Mouse (Mus musculus) embryonic facial prominence, embryonic 15.5 days (tissue): Measurements from ENCODE around the gene Nckap5. TPM values are rescaled to one million over a fixed set of nuclear protein-coding genes. Genes with fewer than 3 reads are reported as not detected.

Experiments
- ATAC-seq: fragments of 200-750 bp; cut with Nextera tagmentation; 2 replicates; pipeline ENCODE4 v1.8.0; 2017; ENCODE audit warnings: low read depth, moderate TSS enrichment; ENCODE audit not compliant: insufficient number of reproducible peaks, low FRiP score, low TSS enrichment
- H3K27ac ChIP-seq: fragments of 300-500 bp; sonication (generic); replicated peaks from 2 replicates; pipeline ENCODE4 v1.5.1; 2015; ENCODE audit warnings: mild to moderate bottlenecking, inconsistent platforms
- H3K27me3 ChIP-seq: fragments of 300-500 bp; sonication (generic); 2 replicates; pipeline ENCODE4 v1.6.1; 2015; ENCODE audit warnings: inconsistent platforms
- H3K36me3 ChIP-seq: fragments of 300-500 bp; sonication (generic); 2 replicates; pipeline ENCODE4 v1.6.1; 2015; ENCODE audit warnings: mild to moderate bottlenecking, inconsistent platforms
- H3K4me1 ChIP-seq: fragments of 300-500 bp; sonication (generic); 2 replicates; pipeline ENCODE4 v1.6.1; 2015; ENCODE audit warnings: inconsistent platforms
- H3K4me2 ChIP-seq: fragments of 300-500 bp; sonication (generic); replicated peaks from 2 replicates; pipeline ENCODE4 v1.6.1; 2015; ENCODE audit warnings: mild to moderate bottlenecking, inconsistent platforms
- H3K4me3 ChIP-seq: fragments of 300-500 bp; sonication (generic); replicated peaks from 2 replicates; pipeline ENCODE4 v1.5.1; 2015; ENCODE audit warnings: mild to moderate bottlenecking, inconsistent platforms
- H3K9ac ChIP-seq: fragments of 300-500 bp; sonication (generic); 2 replicates; pipeline ENCODE4 v1.6.1; 2015; ENCODE audit warnings: inconsistent platforms
- H3K9me3 ChIP-seq: fragments of 300-500 bp; sonication (generic); replicated peaks from 2 replicates; pipeline ENCODE4 v1.6.1; 2016; ENCODE audit warnings: inconsistent platforms
- WGBS: fragments of 180-500 bp; shearing (Covaris S2); methylation state at CpG from one replicate; pipeline ENCODE4 v1.1.7; 2015; 5-methylcytosine and 5-hydroxymethylcytosine counted together
- polyA plus RNA-seq: library from polyadenylated mRNA; unstranded; fragments of >200 nt; fragmentation: Nextera tagmentation; extraction: Ambion mirVana; gene quantifications from 2 replicates; pipeline ENCODE4 v1.2.1, GENCODE M21; 2015

Nckap5 gene
- polyA plus RNA-seq, 1 experiment from 2014 or later = 9.8 TPM

GRCm38 (mm10) chr1:126590911-126591310 is 239.7 kb downstream of the Nckap5 start:
- no peaks in the 10 kb centered on the region for H3K9me3 ChIP-seq
- WGBS = 62% methylated on average over 3 of the region's 3 CpGs
- no peak overlapping the region for H3K9ac ChIP-seq
- no peak overlapping the region for H3K27ac ChIP-seq
- H3K27me3 ChIP-seq = no peaks in the 10 kb centered on the region
- no peak overlapping the region for H3K4me2 ChIP-seq
- peaks cover 8% of the 10 kb centered on the region for H3K4me1 ChIP-seq
- no peaks in the 10 kb centered on the region for H3K36me3 ChIP-seq
- no peak for ATAC-seq
- no peak overlapping the region for H3K4me3 ChIP-seq

- H3K27me3 ChIP-seq = no peaks in the 10 kb centered on the region
- H3K4me1 ChIP-seq = no peaks in the 10 kb centered on the region
- H3K9ac ChIP-seq = no peak overlapping the region
- H3K4me2 ChIP-seq = no peak overlapping the region
- no peak overlapping the region for H3K27ac ChIP-seq
- no peaks in the 10 kb centered on the region for H3K9me3 ChIP-seq
- no peak overlapping the region for H3K4me3 ChIP-seq
- no peaks in the 10 kb centered on the region for H3K36me3 ChIP-seq
- ATAC-seq = peak; percentile 43; the same call in 1 of the 2 replicates
These were observed 252.4 kb downstream of the Nckap5 start for GRCm38 (mm10) chr1:126578163-126578562.

- ATAC-seq = no peak
- H3K36me3 ChIP-seq = no peaks in the 10 kb centered on the region
- no peak overlapping the region for H3K4me3 ChIP-seq
- H3K4me2 ChIP-seq = no peak overlapping the region
- H3K27me3 ChIP-seq = no peaks in the 10 kb centered on the region
- no peaks in the 10 kb centered on the region for H3K4me1 ChIP-seq
- H3K27ac ChIP-seq = no peak overlapping the region
- H3K9ac ChIP-seq = no peak overlapping the region
- WGBS = 87% methylated on average over 9 of the region's 9 CpGs
- H3K9me3 ChIP-seq = no peaks in the 10 kb centered on the region
These were observed 256.3 kb downstream of the Nckap5 start for GRCm38 (mm10) chr1:126574295-126574694.

- H3K4me3 ChIP-seq = no peak overlapping the region
- H3K9ac ChIP-seq = no peak overlapping the region
- no peaks in the 10 kb centered on the region for H3K27me3 ChIP-seq
- no peak overlapping the region for H3K4me2 ChIP-seq
- WGBS = 64% methylated on average over 3 of the region's 3 CpGs
- no peaks in the 10 kb centered on the region for H3K4me1 ChIP-seq
- H3K36me3 ChIP-seq = no peaks in the 10 kb centered on the region
- no peaks in the 10 kb centered on the region for H3K9me3 ChIP-seq
- no peak for ATAC-seq
- no peak overlapping the region for H3K27ac ChIP-seq
These were observed 256.9 kb downstream of the Nckap5 start for GRCm38 (mm10) chr1:126573714-126574113.

- H3K9me3 ChIP-seq = no peaks in the 10 kb centered on the region
- 70% methylated on average over 2 of the region's 2 CpGs for WGBS
These were observed 257.5 kb downstream of the Nckap5 start for GRCm38 (mm10) chr1:126573097-126573496.

GRCm38 (mm10) chr1:126569611-126570238 is 260.9 kb downstream of the Nckap5 start:
- H3K27me3 ChIP-seq = no peaks in the 10 kb centered on the region
- H3K4me2 ChIP-seq = no peak overlapping the region
- no peaks in the 10 kb centered on the region for H3K36me3 ChIP-seq
- no peaks in the 10 kb centered on the region for H3K9me3 ChIP-seq
- H3K9ac ChIP-seq = no peak overlapping the region
- no peaks in the 10 kb centered on the region for H3K4me1 ChIP-seq
- H3K27ac ChIP-seq = no peak overlapping the region
- 81% methylated on average over 6 of the region's 6 CpGs for WGBS
- H3K4me3 ChIP-seq = no peak overlapping the region
- no peak for ATAC-seq

More at GRCm38 (mm10) chr1:126573097-126573496, 257.5 kb downstream of the Nckap5 start:
- H3K27ac ChIP-seq = no peak overlapping the region
- no peaks in the 10 kb centered on the region for H3K4me1 ChIP-seq
- no peaks in the 10 kb centered on the region for H3K27me3 ChIP-seq
- H3K36me3 ChIP-seq = no peaks in the 10 kb centered on the region
- no peak overlapping the region for H3K4me2 ChIP-seq
- no peak overlapping the region for H3K9ac ChIP-seq
- H3K4me3 ChIP-seq = no peak overlapping the region
- no peak for ATAC-seq

GRCm38 (mm10) chr1:126568520-126569197 is 261.9 kb downstream of the Nckap5 start:
- WGBS = 87% methylated on average over 8 of the region's 8 CpGs

GRCm38 (mm10) chr1:126565151-126565725 is 265.4 kb downstream of the Nckap5 start:
- H3K27me3 ChIP-seq = no peaks in the 10 kb centered on the region
- no peak overlapping the region for H3K4me3 ChIP-seq
- no peak for ATAC-seq
- 0 out of 2 replicates have a peak, but pooled peaks cover 5% of the 10 kb centered on the region for H3K4me1 ChIP-seq
- H3K36me3 ChIP-seq = no peaks in the 10 kb centered on the region
- 48% methylated on average over 3 of the region's 3 CpGs for WGBS
- H3K9me3 ChIP-seq = no peaks in the 10 kb centered on the region
- H3K27ac ChIP-seq = no peak overlapping the region
- no peak overlapping the region for H3K4me2 ChIP-seq
- no peak overlapping the region for H3K9ac ChIP-seq

More at GRCm38 (mm10) chr1:126568520-126569197, 261.9 kb downstream of the Nckap5 start:
- Histone ChIP-seq H3K27me3 (no peaks in the 10 kb centered on the region), H3K27ac (no peak overlapping the region), H3K4me3 (no peak overlapping the region), H3K36me3 (no peaks in the 10 kb centered on the region), H3K4me2 (no peak overlapping the region), H3K9me3 (no peaks in the 10 kb centered on the region), H3K4me1 (no peaks in the 10 kb centered on the region), H3K9ac (no peak overlapping the region)
- no peak for ATAC-seq

GRCm38 (mm10) chr1:126560931-126561330 is 269.7 kb downstream of the Nckap5 start:
- no peaks in the 10 kb centered on the region for H3K9me3 ChIP-seq
- H3K36me3 ChIP-seq = no peaks in the 10 kb centered on the region
- H3K4me1 ChIP-seq = 0 out of 2 replicates have a peak, but pooled peaks cover 5% of the 10 kb centered on the region
- peak; percentile 69; the same call in 1 of the 2 replicates for ATAC-seq
- H3K9ac ChIP-seq = no peak overlapping the region
- no peak overlapping the region for H3K4me3 ChIP-seq
- H3K4me2 ChIP-seq = no peak overlapping the region
- no peak overlapping the region for H3K27ac ChIP-seq
- no peaks in the 10 kb centered on the region for H3K27me3 ChIP-seq
- 24% methylated on average over 7 of the region's 7 CpGs for WGBS

GRCm38 (mm10) chr1:126557791-126558294 is 272.8 kb downstream of the Nckap5 start:
- 82% methylated on average over 12 of the region's 12 CpGs for WGBS
- H3K4me1 ChIP-seq = 0 out of 2 replicates have a peak, but pooled peaks cover 5% of the 10 kb centered on the region

GRCm38 (mm10) chr1:126547979-126548378 is 282.6 kb downstream of the Nckap5 start:
- Histone ChIP-seq H3K9ac (no peak overlapping the region), H3K36me3 (no peaks in the 10 kb centered on the region), H3K4me2 (no peak overlapping the region), H3K4me1 (no peaks in the 10 kb centered on the region), H3K9me3 (no peaks in the 10 kb centered on the region), H3K27ac (no peak overlapping the region), H3K4me3 (no peak overlapping the region), H3K27me3 (no peaks in the 10 kb centered on the region)
- WGBS = 73% methylated on average over 7 of the region's 7 CpGs
- no peak for ATAC-seq

More at GRCm38 (mm10) chr1:126557791-126558294, 272.8 kb downstream of the Nckap5 start:
- no peak overlapping the region for H3K27ac ChIP-seq
- H3K4me3 ChIP-seq = no peak overlapping the region
- no peak for ATAC-seq
- H3K27me3 ChIP-seq = no peaks in the 10 kb centered on the region
- H3K9me3 ChIP-seq = no peaks in the 10 kb centered on the region
- H3K4me2 ChIP-seq = no peak overlapping the region
- H3K9ac ChIP-seq = no peak overlapping the region
- H3K36me3 ChIP-seq = no peaks in the 10 kb centered on the region
